Mouse (Mus musculus) forebrain, embryonic 14.5 days (tissue): ENCODE data around the gene Mgat2. TPM values are rescaled to one million over a fixed set of nuclear protein-coding genes. Genes with fewer than 3 reads are reported as not detected.

Experiments
- ATAC-seq: fragments of 200-750 bp; cut with Nextera tagmentation; 2 replicates; pipeline ENCODE4 v1.8.0; 2017; ENCODE audit warnings: mild to moderate bottlenecking, moderate library complexity
- DNase-seq: peaks from one replicate; pipeline ENCODE4 v3.0.0-alpha.2; 2015; ENCODE audit warnings: low spot score
- H3K27ac ChIP-seq: fragments of 300-500 bp; sonication (generic); 2 replicates; pipeline ENCODE4 v1.5.1; 2014; ENCODE audit warnings: low read depth, mild to moderate bottlenecking, control low read depth, low read length, moderate library complexity
- H3K27me3 ChIP-seq: fragments of 300-500 bp; sonication (generic); replicated peaks from 2 replicates; pipeline ENCODE4 v1.6.1; 2014; ENCODE audit warnings: low read length, control low read depth, mixed read lengths; ENCODE audit not compliant: control insufficient read depth, insufficient read depth
- H3K36me3 ChIP-seq: fragments of 300-500 bp; sonication (generic); 2 replicates; pipeline ENCODE4 v1.6.1; 2014; ENCODE audit warnings: low read length, control low read depth; ENCODE audit not compliant: control insufficient read depth, insufficient read depth
- H3K4me1 ChIP-seq: fragments of 300-500 bp; sonication (generic); 2 replicates; pipeline ENCODE4 v1.6.1; 2014; ENCODE audit warnings: antibody characterized with exemption, low read length, control low read depth; ENCODE audit not compliant: control insufficient read depth, insufficient read depth
- H3K4me2 ChIP-seq: fragments of 300-500 bp; sonication (generic); 2 replicates; pipeline ENCODE4 v1.6.1; 2014; ENCODE audit warnings: mild to moderate bottlenecking, control low read depth, low read length
- H3K4me3 ChIP-seq: fragments of 300-500 bp; sonication (generic); 2 replicates; pipeline ENCODE4 v1.5.1; 2014; ENCODE audit warnings: low read depth, low read length, control low read depth
- H3K9ac ChIP-seq: fragments of 300-500 bp; sonication (generic); 2 replicates; pipeline ENCODE4 v1.6.1; 2014; ENCODE audit warnings: mild to moderate bottlenecking, low read length, control low read depth, moderate library complexity
- H3K9me3 ChIP-seq: fragments of 300-500 bp; sonication (generic); replicated peaks from 2 replicates; pipeline ENCODE4 v1.6.1; 2016; ENCODE audit warnings: low read length, control low read depth, mixed read lengths; ENCODE audit not compliant: control insufficient read depth
- WGBS: fragments of 180-500 bp; shearing (Covaris S2); extraction: QIAGEN DNeasy Blood & Tissue Kit; methylation state at CpG from one replicate; pipeline ENCODE4 v1.1.7; 2014; 5-methylcytosine and 5-hydroxymethylcytosine counted together
- polyA plus RNA-seq: library from polyadenylated mRNA; unstranded; fragments of >200 nt; fragmentation: Nextera tagmentation; extraction: Ambion mirVana; gene quantifications from 2 replicates; pipeline ENCODE4 v1.2.1, GENCODE M21; 2014

Mgat2 gene
- polyA plus RNA-seq, 1 experiment from 2014 or later: 35.5 TPM

GRCm38 (mm10) chr12:69214393-69214792 is 30.4 kb downstream of the Mgat2 start:
- H3K27ac ChIP-seq: no peak overlapping the region
- no peaks in the 10 kb centered on the region for H3K27me3 ChIP-seq
- H3K4me2 ChIP-seq: no peak overlapping the region
- 94% methylated on average over 7 of the region's 7 CpGs for WGBS
- H3K4me3 ChIP-seq: no peak overlapping the region
- no peak for DNase-seq
- H3K36me3 ChIP-seq: peaks cover 25% of the 10 kb centered on the region
- no peaks in the 10 kb centered on the region for H3K9me3 ChIP-seq
- no peak overlapping the region for H3K9ac ChIP-seq
- no peaks in the 10 kb centered on the region for H3K4me1 ChIP-seq
- ATAC-seq: no peak

GRCm38 (mm10) chr12:69215000-69215785 is 31.2 kb downstream of the Mgat2 start:
- no peaks in the 10 kb centered on the region for H3K4me1 ChIP-seq
- H3K9ac ChIP-seq: no peak overlapping the region
- 81% methylated on average over 3 of the region's 3 CpGs for WGBS
- ATAC-seq: peak; percentile 46; the same call in 1 of the 2 replicates
- peaks cover 33% of the 10 kb centered on the region for H3K36me3 ChIP-seq
- no peaks in the 10 kb centered on the region for H3K27me3 ChIP-seq
- no peak overlapping the region for H3K27ac ChIP-seq
- no peak overlapping the region for H3K4me2 ChIP-seq
- no peaks in the 10 kb centered on the region for H3K9me3 ChIP-seq
- DNase-seq: peak; percentile 46
- no peak overlapping the region for H3K4me3 ChIP-seq

- Histone ChIP-seq H3K4me3 (no peak overlapping the region), H3K9ac (no peak overlapping the region), H3K9me3 (no peaks in the 10 kb centered on the region), H3K4me1 (no peaks in the 10 kb centered on the region), H3K4me2 (no peak overlapping the region), H3K36me3 (peaks cover 40% of the 10 kb centered on the region), H3K27me3 (no peaks in the 10 kb centered on the region), H3K27ac (no peak overlapping the region)
- DNase-seq (no peak), ATAC-seq (no peak)
- 94% methylated on average over 7 of the region's 7 CpGs for WGBS
Measured at GRCm38 (mm10) chr12:69216587-69216986, 32.6 kb downstream of the Mgat2 start.

- no peaks in the 10 kb centered on the region for H3K9me3 ChIP-seq
- DNase-seq (no peak), ATAC-seq (no peak)
- H3K27ac ChIP-seq: no peak overlapping the region
- WGBS: 92% methylated on average over 19 of the region's 19 CpGs
- peaks cover 23% of the 10 kb centered on the region; the same call in 1 of the 2 replicates for H3K36me3 ChIP-seq
- H3K27me3 ChIP-seq: no peaks in the 10 kb centered on the region
- H3K9ac ChIP-seq: no peak overlapping the region
- no peaks in the 10 kb centered on the region for H3K4me1 ChIP-seq
- H3K4me3 ChIP-seq: no peak overlapping the region
- no peak overlapping the region for H3K4me2 ChIP-seq
Measured at GRCm38 (mm10) chr12:69220613-69221277, 36.8 kb downstream of the Mgat2 start.

GRCm38 (mm10) chr12:69227776-69228466 is 44.0 kb downstream of the Mgat2 start, which contains the start of gene Pole2:
TSS of gene Pole2 (minus strand) at chr12:69228195.
- DNase-seq (peak; percentile 85), ATAC-seq (peak; percentile 97)
- Histone ChIP-seq H3K36me3 (0 out of 2 replicates have a peak, but pooled peaks cover 2% of the 10 kb centered on the region), H3K4me3 (peak within 1 kb of the TSS; percentile 62), H3K4me2 (peak within 1 kb of the TSS; percentile 55), H3K27ac (peak within 1 kb of the TSS; percentile 11; the same call in 1 of the 2 replicates), H3K27me3 (no peaks in the 10 kb centered on the region), H3K9ac (peak within 1 kb of the TSS; percentile 60), H3K9me3 (no peaks in the 10 kb centered on the region), H3K4me1 (no peaks in the 10 kb centered on the region)
- under 1% methylated on average over 37 of the region's 37 CpGs for WGBS

- no peaks in the 10 kb centered on the region for H3K36me3 ChIP-seq
- H3K9ac ChIP-seq: no peak overlapping the region
- no peak overlapping the region for H3K4me2 ChIP-seq
- H3K4me1 ChIP-seq: no peaks in the 10 kb centered on the region
- DNase-seq (no peak), ATAC-seq (no peak)
- no peaks in the 10 kb centered on the region for H3K27me3 ChIP-seq
- H3K9me3 ChIP-seq: no peaks in the 10 kb centered on the region
- no peak overlapping the region for H3K4me3 ChIP-seq
- 62% methylated on average over 2 of the region's 2 CpGs for WGBS
- no peak overlapping the region for H3K27ac ChIP-seq
Measured at GRCm38 (mm10) chr12:69229251-69229650, 45.3 kb downstream of the Mgat2 start.

GRCm38 (mm10) chr12:69235782-69236181 is 51.8 kb downstream of the Mgat2 start:
- no peaks in the 10 kb centered on the region for H3K27me3 ChIP-seq
- no peak for DNase-seq
- no peak overlapping the region for H3K9ac ChIP-seq
- no peak overlapping the region for H3K4me3 ChIP-seq
- no peak overlapping the region for H3K4me2 ChIP-seq
- no peak for ATAC-seq
- no peaks in the 10 kb centered on the region for H3K36me3 ChIP-seq
- WGBS: 92% methylated on average over 6 of the region's 6 CpGs
- H3K27ac ChIP-seq: no peak overlapping the region
- no peaks in the 10 kb centered on the region for H3K4me1 ChIP-seq
- no peaks in the 10 kb centered on the region for H3K9me3 ChIP-seq
